Mouse (Mus musculus): ENCODE measurements around the gene Sde2.

Gene Sde2

DNA sequence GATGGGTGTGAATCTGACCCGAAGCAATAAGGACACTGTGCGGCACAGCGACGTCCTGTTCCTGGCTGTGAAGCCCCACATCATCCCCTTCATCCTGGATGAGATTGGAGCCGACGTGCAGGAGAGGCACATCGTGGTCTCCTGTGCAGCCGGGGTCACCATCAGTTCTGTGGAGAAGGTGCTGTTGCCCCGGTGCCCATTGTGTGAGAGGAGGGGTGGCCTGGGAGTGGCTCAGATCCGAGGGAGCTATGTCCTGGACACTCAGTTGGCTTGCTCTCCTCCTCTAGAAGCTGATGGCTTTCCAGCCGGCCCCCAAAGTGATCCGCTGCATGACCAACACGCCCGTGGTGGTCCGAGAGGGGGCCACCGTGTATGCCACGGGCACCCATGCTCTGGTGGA is 54.9 kb downstream of the Sde2 start:
- in situ Hi-C loops (cut with MboI; ENCODE audit: low pct_unique_long_range_greater_than_20kb in 1 of 2, low sequenced_read_pairs in 2 of 2, unreplicated experiment in 1 of 2) = no loop called here

GRCm38 (mm10) chr1:180906461-180907147 is 55.7 kb downstream of the Sde2 start:
- in situ Hi-C loops (cut with MboI; ENCODE audit: low pct_unique_long_range_greater_than_20kb in 1 of 2, low sequenced_read_pairs in 2 of 2, unreplicated experiment in 1 of 2) = no loop called here

DNA sequence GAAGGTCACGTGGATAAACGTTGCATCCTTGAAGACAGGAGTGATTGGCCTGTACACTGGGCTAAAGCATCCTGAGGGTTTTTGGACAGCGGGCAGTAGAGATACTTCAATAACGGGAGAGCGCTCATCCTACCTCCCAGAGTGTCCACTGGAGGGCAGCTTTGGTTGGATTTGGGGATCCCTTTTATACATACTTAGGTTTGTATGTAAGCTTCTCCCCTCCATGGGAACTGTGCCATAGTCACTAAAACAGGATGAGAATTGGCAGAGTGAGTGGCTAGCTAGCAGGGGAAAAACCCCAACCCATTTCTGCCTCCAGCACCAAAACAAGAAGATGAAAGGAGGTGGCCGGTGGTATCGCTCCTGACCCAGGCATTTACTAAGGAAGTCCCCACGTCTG is 60.2 kb downstream of the Sde2 start:
- in situ Hi-C loops (cut with MboI; ENCODE audit: low pct_unique_long_range_greater_than_20kb in 1 of 2, low sequenced_read_pairs in 2 of 2, unreplicated experiment in 1 of 2) = no loop called here

DNA sequence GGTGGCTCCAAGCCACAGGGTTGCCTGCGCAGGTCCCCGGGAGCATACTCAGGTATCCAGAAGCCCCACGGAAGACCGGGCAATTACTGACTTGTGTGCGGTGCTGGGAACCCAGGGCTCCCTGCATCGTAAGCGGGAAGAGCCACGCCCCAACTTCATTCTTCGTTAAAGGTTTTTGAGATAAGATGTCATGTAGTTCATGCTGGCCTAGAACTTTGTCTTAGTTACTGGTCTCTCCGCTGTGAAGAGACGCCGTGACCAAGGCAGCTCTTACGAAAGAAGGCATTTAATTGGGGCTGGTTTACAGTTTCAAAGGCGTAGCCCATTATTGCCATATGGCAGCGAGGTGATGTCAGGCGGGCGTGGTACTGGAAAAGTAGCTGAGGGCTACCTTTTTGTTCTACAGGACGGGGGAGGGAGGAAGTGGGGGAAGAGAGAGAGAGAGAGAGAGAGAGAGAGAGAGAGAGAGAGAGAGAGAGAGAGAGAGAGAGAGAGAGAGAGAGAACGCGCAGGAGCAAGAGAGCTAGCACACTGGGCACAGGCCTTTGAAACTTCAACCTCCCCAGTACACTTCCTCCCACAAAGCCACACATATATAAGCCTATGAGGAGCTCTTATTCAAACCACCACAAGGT is 60.8 kb downstream of the Sde2 start:
- in situ Hi-C loops (cut with MboI; ENCODE audit: low pct_unique_long_range_greater_than_20kb in 1 of 2, low sequenced_read_pairs in 2 of 2, unreplicated experiment in 1 of 2) = no loop called here

DNA sequence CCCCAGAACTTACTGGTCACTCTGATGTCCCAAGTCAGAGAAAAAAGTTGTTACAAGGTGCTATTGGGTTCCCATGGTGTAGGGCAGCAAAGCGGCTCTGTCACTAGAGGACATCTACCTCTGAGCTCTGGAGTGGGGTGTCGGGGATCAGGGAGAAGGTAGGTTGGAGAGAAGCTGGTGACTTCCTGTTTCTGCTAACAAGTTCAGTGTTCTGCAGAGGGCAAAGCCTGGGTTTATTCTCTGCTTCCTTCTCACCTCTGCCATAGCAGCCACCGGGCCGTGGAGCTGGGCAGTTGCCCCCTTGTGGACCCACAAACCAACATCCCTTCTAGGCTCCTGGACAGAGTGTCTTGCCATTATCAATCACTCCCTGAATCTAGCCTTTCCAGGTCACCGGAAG is 61.9 kb downstream of the Sde2 start:
- in situ Hi-C loops (cut with MboI; ENCODE audit: low pct_unique_long_range_greater_than_20kb in 1 of 2, low sequenced_read_pairs in 2 of 2, unreplicated experiment in 1 of 2) = no loop called here

DNA sequence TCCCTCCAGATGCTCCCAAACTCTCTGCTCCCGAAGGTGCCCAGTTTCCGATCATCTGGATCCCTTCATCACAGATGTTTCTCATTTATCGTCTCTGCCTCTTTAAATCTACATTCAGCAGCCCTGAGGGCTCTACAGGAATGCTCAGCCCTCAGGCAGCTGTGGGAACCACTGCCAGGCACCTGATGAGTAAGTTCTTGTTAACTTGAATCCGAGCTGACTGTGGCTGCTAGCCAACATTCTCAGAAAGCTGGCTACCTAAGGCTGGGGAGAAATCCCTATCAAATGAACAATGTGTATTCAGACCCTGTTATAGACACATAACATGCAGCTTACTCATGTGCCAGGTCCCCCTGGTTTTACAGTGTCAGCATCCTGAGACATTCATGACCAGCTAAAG is 62.9 kb downstream of the Sde2 start:
- in situ Hi-C loops (cut with MboI; ENCODE audit: low pct_unique_long_range_greater_than_20kb in 1 of 2, low sequenced_read_pairs in 2 of 2, unreplicated experiment in 1 of 2) = no loop called here

- in situ Hi-C loops (cut with MboI; ENCODE audit: low pct_unique_long_range_greater_than_20kb in 1 of 2, low sequenced_read_pairs in 2 of 2, unreplicated experiment in 1 of 2) = no loop called here
Observed at GRCm38 (mm10) chr1:180916425-180916824, 65.5 kb downstream of the Sde2 start.

DNA sequence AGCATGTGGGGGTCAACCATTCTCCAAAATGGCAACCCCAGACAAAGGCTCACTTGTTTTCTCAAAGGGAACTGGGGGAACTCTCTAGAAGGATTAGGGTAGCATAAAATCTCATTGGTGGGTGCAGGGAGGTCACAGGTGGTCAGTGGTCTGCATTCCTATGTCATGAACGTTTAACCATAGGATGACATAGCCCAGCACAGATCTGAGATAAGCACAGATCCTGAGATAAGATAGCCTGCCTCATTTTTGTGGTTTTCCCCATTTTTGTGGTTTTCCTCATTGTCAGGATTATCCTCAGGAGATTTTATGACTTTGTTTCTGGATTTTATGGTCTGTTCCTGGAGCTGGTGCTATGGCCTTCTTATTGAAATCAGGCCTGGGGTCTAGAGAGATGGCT is 66.1 kb downstream of the Sde2 start:
- in situ Hi-C loops (cut with MboI; ENCODE audit: low pct_unique_long_range_greater_than_20kb in 1 of 2, low sequenced_read_pairs in 2 of 2, unreplicated experiment in 1 of 2) = no loop called here

All from mouse embryonic stem cell (cell line).